Mouse (Mus musculus): ENCODE results near the gene Mettl7a1.
"Not testable (repeated sequence)": the region's sequence is repeated elsewhere in the genome, so short reads cannot be mapped to it uniquely, and the experiment has no call there.

The Mettl7a1 gene

GRCm38 (mm10) chr15:100319884-100320283, 15.9 kb downstream of the Mettl7a1 start:
- Histone ChIP-seq H3K36me3 (ENCODE audit: control insufficient read depth, insufficient read depth, low read length, poor library complexity, severe bottlenecking) (no peaks in the 10 kb centered on the region), H3K27me3 (ENCODE audit: control insufficient read depth, insufficient read depth, low read length, poor library complexity, severe bottlenecking) (no peaks in the 10 kb centered on the region)
- DNase-seq (ENCODE audit: low read depth, low spot score): no peak

GRCm38 (mm10) chr15:100320295-100320905, 16.5 kb downstream of the Mettl7a1 start:
- no peaks in the 10 kb centered on the region for H3K36me3 ChIP-seq (ENCODE audit: control insufficient read depth, insufficient read depth, low read length, poor library complexity, severe bottlenecking)
- no peak for DNase-seq (ENCODE audit: low read depth, low spot score)
- H3K27me3 ChIP-seq (ENCODE audit: control insufficient read depth, insufficient read depth, low read length, poor library complexity, severe bottlenecking): no peaks in the 10 kb centered on the region

GRCm38 (mm10) chr15:100321134-100321533, 17.2 kb downstream of the Mettl7a1 start:
- Histone ChIP-seq H3K27me3 (ENCODE audit: control insufficient read depth, insufficient read depth, low read length, poor library complexity, severe bottlenecking) (no peaks in the 10 kb centered on the region), H3K36me3 (ENCODE audit: control insufficient read depth, insufficient read depth, low read length, poor library complexity, severe bottlenecking) (no peaks in the 10 kb centered on the region)
- peak; percentile 23 for DNase-seq (ENCODE audit: low read depth, low spot score)

- DNase-seq (ENCODE audit: low read depth, low spot score): no peak
- no peaks in the 10 kb centered on the region for H3K36me3 ChIP-seq (ENCODE audit: control insufficient read depth, insufficient read depth, low read length, poor library complexity, severe bottlenecking)
- no peaks in the 10 kb centered on the region for H3K27me3 ChIP-seq (ENCODE audit: control insufficient read depth, insufficient read depth, low read length, poor library complexity, severe bottlenecking)
Measured at GRCm38 (mm10) chr15:100324021-100324591, 20.2 kb downstream of the Mettl7a1 start.

- H3K36me3 ChIP-seq (ENCODE audit: control insufficient read depth, insufficient read depth, low read length, poor library complexity, severe bottlenecking): no peaks in the 10 kb centered on the region
- DNase-seq (ENCODE audit: low read depth, low spot score): no peak
- no peaks in the 10 kb centered on the region for H3K27me3 ChIP-seq (ENCODE audit: control insufficient read depth, insufficient read depth, low read length, poor library complexity, severe bottlenecking)
Measured at GRCm38 (mm10) chr15:100325235-100325634, 21.3 kb downstream of the Mettl7a1 start.

- peak; percentile 16 for DNase-seq (ENCODE audit: low read depth, low spot score)
- H3K27me3 ChIP-seq (ENCODE audit: control insufficient read depth, insufficient read depth, low read length, poor library complexity, severe bottlenecking); H3K36me3 ChIP-seq (ENCODE audit: control insufficient read depth, insufficient read depth, low read length, poor library complexity, severe bottlenecking): not testable (repeated sequence)
Measured at GRCm38 (mm10) chr15:100328089-100328488, 24.1 kb downstream of the Mettl7a1 start.

- H3K27me3 ChIP-seq (ENCODE audit: control insufficient read depth, insufficient read depth, low read length, poor library complexity, severe bottlenecking); H3K36me3 ChIP-seq (ENCODE audit: control insufficient read depth, insufficient read depth, low read length, poor library complexity, severe bottlenecking); DNase-seq (ENCODE audit: low read depth, low spot score): not testable (repeated sequence)
Measured at GRCm38 (mm10) chr15:100329336-100329735, 25.4 kb downstream of the Mettl7a1 start.

GRCm38 (mm10) chr15:100330739-100331138, 26.8 kb downstream of the Mettl7a1 start:
- no peaks in the 10 kb centered on the region for H3K27me3 ChIP-seq (ENCODE audit: control insufficient read depth, insufficient read depth, low read length, poor library complexity, severe bottlenecking)
- no peak for DNase-seq (ENCODE audit: low read depth, low spot score)
- no peaks in the 10 kb centered on the region for H3K36me3 ChIP-seq (ENCODE audit: control insufficient read depth, insufficient read depth, low read length, poor library complexity, severe bottlenecking)

DNA sequence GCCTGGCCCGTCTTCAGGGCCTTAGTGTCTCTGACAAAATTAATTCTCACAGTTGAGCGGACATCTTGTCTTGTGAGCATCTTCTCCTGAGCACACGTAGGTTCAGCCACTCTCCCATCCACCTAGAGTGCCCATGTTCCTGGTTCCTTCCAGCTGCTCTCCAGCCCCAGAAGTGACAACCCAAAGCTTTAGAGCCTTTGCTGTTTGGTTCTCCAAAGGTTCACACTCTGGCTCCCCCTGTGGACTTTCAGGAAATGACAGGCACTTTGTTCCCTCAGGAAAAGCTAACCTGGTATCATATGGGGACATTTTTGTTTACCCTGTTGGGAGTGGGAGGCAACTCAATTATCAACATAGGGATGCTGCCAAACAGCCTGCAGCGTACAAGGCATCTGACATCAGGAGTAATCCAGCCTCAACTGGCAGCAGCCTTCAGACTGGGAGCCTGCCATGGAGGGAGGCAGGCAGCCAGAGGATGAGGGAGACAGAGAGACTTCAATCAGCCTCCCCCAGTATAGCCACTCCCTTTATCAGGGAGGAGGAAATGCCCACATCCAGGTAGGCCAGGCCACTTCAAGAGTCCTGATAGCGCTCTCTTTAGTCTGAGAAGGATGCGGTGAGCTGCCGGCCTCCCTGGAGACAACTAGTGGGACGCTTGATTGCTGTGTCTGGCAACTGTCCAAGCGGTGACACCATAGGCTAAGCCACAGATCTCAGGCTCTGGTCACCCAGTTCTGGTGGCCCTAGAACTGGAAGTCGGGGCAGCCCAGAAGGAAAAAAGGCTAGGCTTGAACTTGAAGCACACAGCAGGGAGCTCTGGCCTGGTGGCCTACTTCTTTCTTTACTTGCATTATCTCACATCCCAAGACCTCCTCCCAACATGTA, 28.4 kb downstream of the Mettl7a1 start:
- H3K36me3 ChIP-seq (ENCODE audit: control insufficient read depth, insufficient read depth, low read length, poor library complexity, severe bottlenecking); H3K27me3 ChIP-seq (ENCODE audit: control insufficient read depth, insufficient read depth, low read length, poor library complexity, severe bottlenecking); DNase-seq (ENCODE audit: low read depth, low spot score): not testable (repeated sequence)

- Histone ChIP-seq H3K36me3 (ENCODE audit: control insufficient read depth, insufficient read depth, low read length, poor library complexity, severe bottlenecking) (no peaks in the 10 kb centered on the region), H3K27me3 (ENCODE audit: control insufficient read depth, insufficient read depth, low read length, poor library complexity, severe bottlenecking) (no peaks in the 10 kb centered on the region)
- DNase-seq (ENCODE audit: low read depth, low spot score): no peak
Measured at GRCm38 (mm10) chr15:100334629-100335028, 30.7 kb downstream of the Mettl7a1 start, which contains the start of gene Mettl7a3. Mettl7a3 (plus strand) TSS chr15:100334929.

- H3K27me3 ChIP-seq (ENCODE audit: control insufficient read depth, insufficient read depth, low read length, poor library complexity, severe bottlenecking); H3K36me3 ChIP-seq (ENCODE audit: control insufficient read depth, insufficient read depth, low read length, poor library complexity, severe bottlenecking); DNase-seq (ENCODE audit: low read depth, low spot score): not testable (repeated sequence)
Measured at GRCm38 (mm10) chr15:100337328-100337727, 33.4 kb downstream of the Mettl7a1 start.

- not testable (repeated sequence) for H3K27me3 ChIP-seq (ENCODE audit: control insufficient read depth, insufficient read depth, low read length, poor library complexity, severe bottlenecking); H3K36me3 ChIP-seq (ENCODE audit: control insufficient read depth, insufficient read depth, low read length, poor library complexity, severe bottlenecking)
- peak; percentile 75 for DNase-seq (ENCODE audit: low read depth, low spot score)
Measured at GRCm38 (mm10) chr15:100337847-100338246, 33.9 kb downstream of the Mettl7a1 start.

DNA sequence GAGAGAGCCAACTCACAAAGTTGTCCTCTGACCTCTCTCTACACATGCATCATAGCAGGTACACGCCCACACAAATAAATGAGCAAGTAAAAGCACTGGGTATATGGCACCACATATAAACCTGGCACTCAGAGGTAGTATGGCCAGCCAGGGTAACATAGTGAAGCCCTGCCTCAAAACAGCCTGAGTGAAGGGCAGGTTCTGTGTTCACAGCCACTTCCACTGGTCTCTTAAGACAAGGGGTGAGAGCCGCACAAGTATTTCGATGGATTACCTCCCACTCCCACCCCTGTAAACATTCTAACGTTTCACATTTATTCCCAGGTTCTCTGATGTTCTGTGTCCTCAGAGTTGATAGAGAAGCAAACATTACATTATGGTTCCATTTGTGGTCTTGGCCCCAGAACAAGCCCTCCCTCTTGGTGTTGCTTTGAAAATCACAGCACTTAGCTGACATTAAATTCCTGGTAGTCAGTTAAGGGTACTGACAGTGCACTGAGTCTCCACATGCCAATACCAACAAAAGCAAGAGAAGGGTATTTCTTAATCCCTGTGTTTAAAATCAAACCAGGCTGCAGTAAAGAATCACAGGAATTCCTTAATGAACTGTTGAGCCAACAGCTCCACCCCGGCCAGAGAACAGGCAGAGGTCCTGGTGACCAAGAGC, 37.5 kb downstream of the Mettl7a1 start:
- H3K27me3 ChIP-seq (ENCODE audit: control insufficient read depth, insufficient read depth, low read length, poor library complexity, severe bottlenecking); H3K36me3 ChIP-seq (ENCODE audit: control insufficient read depth, insufficient read depth, low read length, poor library complexity, severe bottlenecking); DNase-seq (ENCODE audit: low read depth, low spot score): not testable (repeated sequence)

- Histone ChIP-seq H3K27me3 (ENCODE audit: control insufficient read depth, insufficient read depth, low read length, poor library complexity, severe bottlenecking) (no peaks in the 10 kb centered on the region), H3K36me3 (ENCODE audit: control insufficient read depth, insufficient read depth, low read length, poor library complexity, severe bottlenecking) (no peaks in the 10 kb centered on the region)
- no peak for DNase-seq (ENCODE audit: low read depth, low spot score)
Measured at GRCm38 (mm10) chr15:100345484-100345883, 41.5 kb downstream of the Mettl7a1 start.

DNA sequence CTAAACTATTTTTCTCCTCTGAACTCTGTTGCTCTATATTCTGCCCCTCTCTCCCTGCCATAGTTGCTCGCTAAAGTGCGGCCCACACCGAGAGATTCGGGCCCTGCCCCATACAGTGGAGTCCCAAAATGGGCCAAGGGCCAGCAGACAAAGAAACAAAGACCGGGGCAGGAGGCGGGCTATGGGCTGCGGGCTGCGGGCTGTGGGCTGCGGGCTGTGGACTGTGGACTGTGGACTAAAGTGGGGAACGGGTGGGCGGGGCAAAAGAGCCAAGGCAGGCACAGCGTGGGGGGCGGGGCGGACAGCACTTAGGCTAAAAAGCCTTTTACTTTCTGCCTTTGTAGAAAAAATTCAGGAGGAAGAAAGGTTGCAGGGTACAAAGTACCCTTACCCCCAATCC, 42.8 kb downstream of the Mettl7a1 start:
- no peaks in the 10 kb centered on the region for H3K27me3 ChIP-seq (ENCODE audit: control insufficient read depth, insufficient read depth, low read length, poor library complexity, severe bottlenecking)
- H3K36me3 ChIP-seq (ENCODE audit: control insufficient read depth, insufficient read depth, low read length, poor library complexity, severe bottlenecking): no peaks in the 10 kb centered on the region
- no peak for DNase-seq (ENCODE audit: low read depth, low spot score)

Data from splenic B cell, adult 2 months (primary cell).